Mouse (Mus musculus) olfactory bulb, adult 2 months (tissue): ENCODE measurements around the gene Mapk8ip1.

ENCODE experiments used
- CTCF ChIP-seq: fragments of 200-500 bp; IDR thresholded peaks from 2 replicates; pipeline ENCODE4 v1.5.1; 2012; ENCODE audit warnings: low read depth, mild to moderate bottlenecking, low read length, moderate library complexity; ENCODE audit not compliant: insufficient read depth
- POLR2A ChIP-seq: fragments of 200-500 bp; IDR thresholded peaks from 2 replicates; pipeline ENCODE4 v1.6.1; 2012; ENCODE audit warnings: mild to moderate bottlenecking, low read depth, low read length, moderate library complexity; ENCODE audit not compliant: insufficient read depth

GRCm38 (mm10) chr2:92392318-92393264 lies 8.5 kb downstream of the Mapk8ip1 start:
- TF ChIP-seq CTCF: no peak
- no peak for TF ChIP-seq POLR2A
